Mouse (Mus musculus) layer of hippocampus, adult 11-12 months (tissue): ENCODE results near the gene Gm10354.
"Not testable (repeated sequence)": the region's sequence is repeated elsewhere in the genome, so short reads cannot be mapped to it uniquely, and the experiment has no call there.

Source experiments
- DNase-seq: peaks from one replicate; pipeline ENCODE4 v3.0.0; 2022; ENCODE audit warnings: low spot score

Gene Gm10354

GRCm38 (mm10) chr5:14955928-14956706 lies 22.6 kb downstream of the Gm10354 start:
- not testable (repeated sequence) for DNase-seq

- not testable (repeated sequence) for DNase-seq
Measured at GRCm38 (mm10) chr5:14953587-14953986, 25.1 kb downstream of the Gm10354 start.

GRCm38 (mm10) chr5:14952749-14953148 lies 26.0 kb downstream of the Gm10354 start:
- not testable (repeated sequence) for DNase-seq

- DNase-seq, result not testable (repeated sequence)
Measured at GRCm38 (mm10) chr5:14951822-14952221, 26.9 kb downstream of the Gm10354 start.

- DNase-seq, result peak; percentile 33
Measured at GRCm38 (mm10) chr5:14947482-14948198, 31.1 kb downstream of the Gm10354 start.

GRCm38 (mm10) chr5:14945524-14945923 lies 33.2 kb downstream of the Gm10354 start:
- DNase-seq, result not testable (repeated sequence)

GRCm38 (mm10) chr5:14941043-14941442 lies 37.7 kb downstream of the Gm10354 start:
- not testable (repeated sequence) for DNase-seq

GRCm38 (mm10) chr5:14938329-14938728 lies 40.4 kb downstream of the Gm10354 start, which contains the start of gene Speer4e:
Gene Speer4e (minus strand): TSS chr5:14938429.
- DNase-seq, result not testable (repeated sequence)

GRCm38 (mm10) chr5:14933721-14934120 lies 45.0 kb downstream of the Gm10354 start:
- not testable (repeated sequence) for DNase-seq

GRCm38 (mm10) chr5:14927047-14927446 lies 51.7 kb downstream of the Gm10354 start:
- not testable (repeated sequence) for DNase-seq
